Mouse (Mus musculus) G1E-ER4 (cell line): ENCODE data around the gene Ccdc142. TPM values are rescaled to one million over a fixed set of nuclear protein-coding genes. Genes with fewer than 3 reads are reported as not detected.

Experiments used
- GATA1 ChIP-seq: IDR thresholded peaks from one replicate; pipeline ENCODE4 v1.8.0; 2012; ENCODE audit warnings: low read length, inconsistent platforms
- polyA plus RNA-seq: library from polyadenylated mRNA; stranded (reverse); fragments of >175 nt; gene quantifications from 2 replicates; pipeline ENCODE4 v1.2.3, GENCODE M21; 2012

Ccdc142 gene
- polyA plus RNA-seq, result 12.9 and 13.9 TPM in 2 replicates

GRCm38 (mm10) chr6:83101316-83101687, at the start of gene Ccdc142, which contains the start of gene Gm42688:
Ccdc142 (plus strand) TSS chr6:83101601.
Gm42688 (plus strand) TSS chr6:83101617.
- no peak for TF ChIP-seq GATA1

GRCm38 (mm10) chr6:83053136-83053960, 48.1 kb upstream of the Ccdc142 start:
- TF ChIP-seq GATA1, result no peak

- TF ChIP-seq GATA1, result no peak
Measured at GRCm38 (mm10) chr6:83054074-83054851, 47.1 kb upstream of the Ccdc142 start, which contains the start of gene Aup1. Aup1 (plus strand) TSS chr6:83054521.

GRCm38 (mm10) chr6:83054871-83055431, 46.5 kb upstream of the Ccdc142 start, which contains the start of gene Htra2:
Htra2 (minus strand) TSS chr6:83055273.
- TF ChIP-seq GATA1, result no peak

GRCm38 (mm10) chr6:83057790-83058189, 43.6 kb upstream of the Ccdc142 start, which contains the start of gene Dqx1:
Dqx1 (plus strand) TSS chr6:83057844.
- TF ChIP-seq GATA1, result no peak

GRCm38 (mm10) chr6:83058725-83059124, 42.7 kb upstream of the Ccdc142 start:
- TF ChIP-seq GATA1, result no peak

- no peak for TF ChIP-seq GATA1
Measured at GRCm38 (mm10) chr6:83065995-83066394, 35.4 kb upstream of the Ccdc142 start.

GRCm38 (mm10) chr6:83066441-83066840, 35.0 kb upstream of the Ccdc142 start:
- no peak for TF ChIP-seq GATA1

- TF ChIP-seq GATA1, result no peak
Measured at GRCm38 (mm10) chr6:83068221-83068620, 33.2 kb upstream of the Ccdc142 start.

GRCm38 (mm10) chr6:83068706-83069487, 32.5 kb upstream of the Ccdc142 start:
- no peak for TF ChIP-seq GATA1

- no peak for TF ChIP-seq GATA1
Measured at GRCm38 (mm10) chr6:83069488-83070246, 31.7 kb upstream of the Ccdc142 start.

- no peak for TF ChIP-seq GATA1
Measured at GRCm38 (mm10) chr6:83070247-83070310, 31.3 kb upstream of the Ccdc142 start, which contains the start of gene Tlx2. Tlx2 (minus strand) TSS chr6:83070293.

GRCm38 (mm10) chr6:83070311-83071219, 30.8 kb upstream of the Ccdc142 start:
- TF ChIP-seq GATA1, result no peak

GRCm38 (mm10) chr6:83071220-83071619, 30.2 kb upstream of the Ccdc142 start:
- no peak for TF ChIP-seq GATA1

GRCm38 (mm10) chr6:83074979-83075378, 26.4 kb upstream of the Ccdc142 start:
- TF ChIP-seq GATA1, result no peak
